Mouse (Mus musculus) C2C12 (cell line): Measurements from ENCODE around the gene Tacr2.

ENCODE experiments used
- CEBPB ChIP-seq: IDR thresholded peaks from one replicate; pipeline ENCODE4 v1.6.1; 2011; ENCODE audit warnings: low read depth, mild to moderate bottlenecking, control low read depth, moderate library complexity
- CTCF ChIP-seq: IDR thresholded peaks from one replicate; pipeline ENCODE4 v1.5.1; 2011; ENCODE audit not compliant: control insufficient read depth, insufficient read depth, insufficient read length
- MAX ChIP-seq: IDR thresholded peaks from one replicate; pipeline ENCODE4 v1.6.1; 2011; ENCODE audit warnings: mild to moderate bottlenecking, control low read depth
- MYOD1 ChIP-seq: IDR thresholded peaks from one replicate; pipeline ENCODE4 v1.6.1; 2011; ENCODE audit warnings: low read depth; ENCODE audit not compliant: control insufficient read depth, insufficient read length
- MYOG ChIP-seq: IDR thresholded peaks from one replicate; pipeline ENCODE4 v1.6.1; 2011; ENCODE audit not compliant: control insufficient read depth, insufficient read length; ENCODE audit errors: extremely low read depth

DNA sequence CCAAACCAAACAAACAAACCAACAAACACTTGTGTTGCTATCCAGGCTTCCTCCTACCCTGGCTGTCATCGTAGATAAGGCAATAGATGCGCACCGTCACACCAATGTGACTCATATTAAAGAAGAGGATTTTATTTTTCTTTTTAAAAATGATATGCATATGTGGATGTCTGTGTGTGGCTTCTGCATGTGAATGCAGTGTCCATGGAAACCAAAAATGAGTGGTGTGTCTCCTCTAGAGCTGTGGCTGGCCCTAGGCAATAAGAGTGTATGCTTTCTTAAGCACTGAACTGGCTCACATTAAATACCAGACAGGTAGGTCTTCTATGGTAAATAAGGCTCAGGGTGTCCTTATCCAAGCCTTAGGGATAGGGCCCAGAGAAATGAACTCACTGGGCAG lies 13.6 kb upstream of the Tacr2 start:
- TF ChIP-seq CTCF (no peak), MYOD1 (no peak), MAX (no peak), MYOG (no peak), CEBPB (no peak)
